Mouse (Mus musculus) heart, adult 11 months (tissue): ENCODE measurements at regions not wholly inside any gene's neighbourhood (a gene's known extent, or its start where the extent isn't known, plus 50 kb on each side); places are given as distances from the start of the nearest gene placed in this dataset.
A peak's percentile ranks its signal among the peaks of the same experiment; 100 is the strongest.
"Not testable (repeated sequence)": the region's sequence is repeated elsewhere in the genome, so short reads cannot be mapped to it uniquely, and the experiment has no call there.

Experiments used
- DNase-seq: peaks from one replicate; pipeline ENCODE4 v3.0.0; 2022

GRCm38 (mm10) chr14:74219761-74220160 lies 420.9 kb upstream of the Htr2a start:
- no peak for DNase-seq

- DNase-seq = no peak
Measured at GRCm38 (mm10) chr14:74222093-74222492, 418.5 kb upstream of the Htr2a start.

- DNase-seq = no peak
Measured at GRCm38 (mm10) chr14:74229560-74230187, 411.0 kb upstream of the Htr2a start.

GRCm38 (mm10) chr14:74240212-74240611 lies 400.4 kb upstream of the Htr2a start:
- DNase-seq = no peak

GRCm38 (mm10) chr14:74249263-74249878 lies 391.3 kb upstream of the Htr2a start:
- DNase-seq = no peak

- DNase-seq = peak; percentile 90
Measured at GRCm38 (mm10) chr14:74250021-74250420, 390.6 kb upstream of the Htr2a start.

- no peak for DNase-seq
Measured at GRCm38 (mm10) chr14:74252189-74253145, 388.2 kb upstream of the Htr2a start.

- no peak for DNase-seq
Measured at GRCm38 (mm10) chr14:74255000-74255399, 385.6 kb upstream of the Htr2a start.

GRCm38 (mm10) chr14:74259437-74259836 lies 381.2 kb upstream of the Htr2a start:
- DNase-seq = no peak

GRCm38 (mm10) chr14:74267086-74267485 lies 373.6 kb upstream of the Htr2a start:
- DNase-seq = no peak

GRCm38 (mm10) chr14:74294560-74294959 lies 346.1 kb upstream of the Htr2a start:
- DNase-seq = no peak

- no peak for DNase-seq
Measured at GRCm38 (mm10) chr14:74304483-74304882, 336.2 kb upstream of the Htr2a start.

GRCm38 (mm10) chr14:74306717-74307307 lies 333.8 kb upstream of the Htr2a start:
- no peak for DNase-seq

- DNase-seq = not testable (repeated sequence)
Measured at GRCm38 (mm10) chr14:74309451-74309850, 331.2 kb upstream of the Htr2a start.

GRCm38 (mm10) chr14:74327291-74327690 lies 313.3 kb upstream of the Htr2a start:
- DNase-seq = no peak

- DNase-seq = no peak
Measured at GRCm38 (mm10) chr14:74350751-74351150, 289.9 kb upstream of the Htr2a start.

GRCm38 (mm10) chr14:74352286-74352685 lies 288.4 kb upstream of the Htr2a start:
- DNase-seq = no peak

GRCm38 (mm10) chr14:74358730-74359444 lies 281.8 kb upstream of the Htr2a start:
- DNase-seq = no peak

GRCm38 (mm10) chr14:74359663-74360552 lies 280.7 kb upstream of the Htr2a start:
- no peak for DNase-seq

- DNase-seq = no peak
Measured at GRCm38 (mm10) chr14:74384481-74384880, 256.2 kb upstream of the Htr2a start.

- DNase-seq = peak; percentile 4
Measured at GRCm38 (mm10) chr14:74392419-74392818, 248.2 kb upstream of the Htr2a start.
